Comparison of ENCODE assay signal across 17 mouse cellular contexts in genomic region chr5:146330765-146331115, GRCm38 (mm10). TPM values are rescaled to one million over a fixed set of nuclear protein-coding genes. Genes with fewer than 3 reads are reported as not detected.
DNase-seq lines count a peak whose midpoint lies in the region; ATAC-seq and TF ChIP-seq lines count a peak whose summit lies in the region.
"Had no signal": no experiment of that assay in that cellular context is flagged by ENCODE, and none has a peak within 500 bp of the region (broad histone marks: within the 10 kb centered on the region; RNA-seq: fewer than 3 reads in every experiment).

No protein-coding gene starts in this region.

- peak overlapping the region; percentile 62 for H3K27ac ChIP-seq in liver, embryonic 14.5 days
- H3K27ac ChIP-seq in liver, embryonic 11.5 days (ENCODE audit: low read depth, low read length) = no peak overlapping the region
- no peak overlapping the region for H3K27ac ChIP-seq in heart, embryonic 10.5 days
- H3K27ac ChIP-seq: embryonic facial prominence, embryonic 12.5 days; forebrain, embryonic 10.5 days; hindbrain, embryonic 15.5 days had no signal

- 24% methylated on average over 3 of the region's 3 CpGs for WGBS in liver, embryonic 14.5 days (ENCODE audit: insufficient replicate concordance)
- 26% methylated on average over 3 of the region's 3 CpGs for WGBS in liver, embryonic 11.5 days
- 32% methylated on average over 3 of the region's 3 CpGs for WGBS in heart, embryonic 10.5 days

- peak overlapping the region; percentile 2; the same call in 1 of the 2 replicates for H3K9ac ChIP-seq in liver, embryonic 14.5 days (replicated peaks)
- H3K9ac ChIP-seq in liver, embryonic 11.5 days (ENCODE audit: low read depth, low read length) = no peak overlapping the region
- H3K9ac ChIP-seq: embryonic facial prominence, embryonic 12.5 days; heart, embryonic 12.5 days; hindbrain, embryonic 15.5 days had no signal

- no peak for TF ChIP-seq EP300 in liver, embryonic 14.5 days (IDR thresholded peaks at IDR 0.05; ENCODE audit: low read depth)

- no peak for ATAC-seq in liver, embryonic 14.5 days (ENCODE audit: insufficient read depth)
- no peak; the same call in 1 of the 2 replicates for ATAC-seq in liver, embryonic 11.5 days (replicated peaks; ENCODE audit: low FRiP score)
- peak; percentile 51; the same call in 1 of the 2 replicates for ATAC-seq in erythroid progenitor cell, adult 5-6 weeks (replicated peaks; ENCODE audit: low FRiP score, poor library complexity, severe bottlenecking)
- ATAC-seq: activated CD4-positive, CD25-positive, alpha-beta regulatory T cell, adult 4 months; forebrain, embryonic 14.5 days; Patski had no signal

- no peak for DNase-seq in liver, embryonic 14.5 days (ENCODE audit: low read depth in 3 of 3, low spot score in 3 of 3)
- no peak for DNase-seq in liver, embryonic 11.5 days (ENCODE audit: low spot score)
- DNase-seq in MEL-GATA-1-ER (ENCODE audit: extremely low read depth, low read depth) = peak; percentile 64
- no peak for DNase-seq in thymus, adult 18-20 months
- DNase-seq in heart, embryonic 10.5 days (ENCODE audit: low spot score) = no peak
- no peak for DNase-seq in frontal cortex, adult 2 months (ENCODE audit: extremely low spot score in 1 of 2, low spot score in 1 of 2)
- DNase-seq: cerebellum, adult 11-12 months; gastrocnemius, postnatal 36 days had no signal

- H3K36me3 ChIP-seq in liver, embryonic 14.5 days (replicated peaks; ENCODE audit: control insufficient read depth, insufficient read depth, low read depth) = no peaks in the 10 kb centered on the region
- H3K36me3 ChIP-seq in liver, embryonic 11.5 days (ENCODE audit: control insufficient read depth, insufficient read depth, low read length) = no peaks in the 10 kb centered on the region
- no peaks in the 10 kb centered on the region for H3K36me3 ChIP-seq in heart, embryonic 10.5 days
- H3K36me3 ChIP-seq: embryonic facial prominence, embryonic 12.5 days; forebrain, embryonic 10.5 days; G1E; heart, embryonic 12.5 days; hindbrain, embryonic 15.5 days had no signal

- TF ChIP-seq CTCF in liver, embryonic 14.5 days (IDR thresholded peaks at IDR 0.05; ENCODE audit: low read depth) = no peak

- peak overlapping the region; percentile 63 for H3K4me2 ChIP-seq in liver, embryonic 14.5 days (ENCODE audit: low read depth)
- no peak overlapping the region for H3K4me2 ChIP-seq in liver, embryonic 11.5 days
- H3K4me2 ChIP-seq: embryonic facial prominence, embryonic 12.5 days; heart, embryonic 12.5 days; hindbrain, embryonic 15.5 days had no signal

- H3K9me3 ChIP-seq in liver, embryonic 14.5 days (ENCODE audit: control insufficient read depth, low read length) = no peaks in the 10 kb centered on the region
- no peaks in the 10 kb centered on the region for H3K9me3 ChIP-seq in liver, embryonic 11.5 days (ENCODE audit: control insufficient read depth, low read length)
- no peaks in the 10 kb centered on the region for H3K9me3 ChIP-seq in heart, embryonic 10.5 days
- H3K9me3 ChIP-seq: embryonic facial prominence, embryonic 12.5 days; forebrain, embryonic 10.5 days; G1E; heart, embryonic 12.5 days; hindbrain, embryonic 15.5 days had no signal

- peaks cover 9 to 23% of the 10 kb centered on the region in 2 experiments for H3K4me1 ChIP-seq in liver, embryonic 14.5 days (replicated peaks; ENCODE audit: control insufficient read depth in 2 of 2, insufficient read depth in 2 of 2, low read length in 1 of 2)
- H3K4me1 ChIP-seq in liver, embryonic 11.5 days (replicated peaks; ENCODE audit: control insufficient read depth, insufficient read depth, low read length) = 0 out of 2 replicates have a peak, but pooled peaks cover 2% of the 10 kb centered on the region
- H3K4me1 ChIP-seq in heart, embryonic 10.5 days = no peaks in the 10 kb centered on the region
- H3K4me1 ChIP-seq: embryonic facial prominence, embryonic 12.5 days; forebrain, embryonic 10.5 days; heart, embryonic 12.5 days had no signal

- no peaks in the 10 kb centered on the region for H3K27me3 ChIP-seq in liver, embryonic 14.5 days (ENCODE audit: control insufficient read depth, insufficient read depth, low read length)
- H3K27me3 ChIP-seq in liver, embryonic 11.5 days (replicated peaks; ENCODE audit: control insufficient read depth, insufficient read depth, low read length) = no peaks in the 10 kb centered on the region
- no peaks in the 10 kb centered on the region for H3K27me3 ChIP-seq in heart, embryonic 10.5 days (ENCODE audit: insufficient read depth, poor library complexity, severe bottlenecking)
- H3K27me3 ChIP-seq: embryonic facial prominence, embryonic 12.5 days; heart, embryonic 12.5 days; hindbrain, embryonic 15.5 days had no signal

- H3K4me3 ChIP-seq in liver, embryonic 14.5 days (ENCODE audit: insufficient read depth in 1 of 2, low read depth in 2 of 2, low read length in 2 of 2) = no peak overlapping the region
- no peak overlapping the region for H3K4me3 ChIP-seq in liver, embryonic 11.5 days (ENCODE audit: low read depth, low read length)
- H3K4me3 ChIP-seq in heart, embryonic 10.5 days = no peak overlapping the region
- H3K4me3 ChIP-seq: embryonic facial prominence, embryonic 12.5 days; forebrain, embryonic 10.5 days; heart, embryonic 12.5 days; hindbrain, embryonic 15.5 days had no signal

RNA-seq across cellular contexts. Expression of gene Wasf3, which starts 54.0 kb away (rescaled TPM):
- polyA plus RNA-seq in liver, embryonic 14.5 days (2012; rRNA removed) = 0.06 and 0.07 TPM in 2 replicates
- polyA plus RNA-seq in liver, embryonic 14.5 days (2014; fragmentation: Nextera tagmentation; extraction: Ambion mirVana) = 0.04 TPM in 2 replicates
- 0.18 and 0.40 TPM in 2 replicates for polyA plus RNA-seq in liver, embryonic 11.5 days (2014; fragmentation: Nextera tagmentation; extraction: Ambion mirVana)
- not detected in 2 replicates for total RNA-seq in erythroid progenitor cell, adult 5-6 weeks (2015; ENCODE audit: low replicate concordance)
- total RNA-seq in erythroid progenitor cell, adult 5-6 weeks (2017; ENCODE audit: low replicate concordance) = not detected in 2 replicates
- polyA plus RNA-seq in heart, embryonic 10.5 days (2016; fragmentation: Nextera tagmentation; extraction: Ambion mirVana) = 0.69 and 2.0 TPM in 2 replicates
- polyA plus RNA-seq in frontal cortex, adult 2 months (2012; rRNA removed) = 65.3 and 67.9 TPM in 2 replicates
- polyA plus RNA-seq: activated CD4-positive, CD25-positive, alpha-beta regulatory T cell, adult 4 months; G1E had no signal

Comparison
In these comparisons a context has a peak if more than half of its experiments do, and no peak if none do; other contexts are left out.
1. RNA of gene Wasf3, which starts 54.0 kb away (polyA plus RNA-seq): 65.3 to 67.9 TPM in frontal cortex, adult 2 months; 0.69 to 2.0 TPM in heart, embryonic 10.5 days, 0.18 to 0.40 TPM in liver, embryonic 11.5 days and 0.04 to 0.07 TPM in liver, embryonic 14.5 days; every median in the first group is over 10 times any median in the second.